ENCODE assay signal across 19 mouse cellular contexts in genomic region chr8:120883853-120884252, GRCm38 (mm10).
A peak's percentile ranks its signal among the peaks of the same experiment; 100 is the strongest.
DNase-seq lines count a peak whose midpoint lies in the region; ATAC-seq and TF ChIP-seq lines count a peak whose summit lies in the region.
"Had no signal": no experiment of that assay in that cellular context is flagged by ENCODE, and none has a peak within 500 bp of the region (broad histone marks: within the 10 kb centered on the region; RNA-seq: fewer than 3 reads in every experiment).

No protein-coding gene starts in this region.

- dilution Hi-C loops in CH12.LX (cut with MboI; ENCODE audit: extremely low pct_ligation_motif_present, extremely low pct_unique_long_range_greater_than_20kb, low sequenced_read_pairs), result no loop called here

- no peak overlapping the region for H3K27ac ChIP-seq in lung, embryonic 15.5 days
- no peak overlapping the region for H3K27ac ChIP-seq in CH12.LX (ENCODE audit: insufficient read depth, low read depth)
- peak overlapping the region; percentile 73 for H3K27ac ChIP-seq in intestine, embryonic 16.5 days (ENCODE audit: low read length)
- H3K27ac ChIP-seq: forebrain, embryonic 15.5 days; kidney, embryonic 15.5 days; midbrain, embryonic 12.5 days had no signal

- no peak for ATAC-seq in lung, embryonic 15.5 days (ENCODE audit: borderline replicate concordance, extremely low read depth, low FRiP score, low TSS enrichment)
- ATAC-seq in intestine, embryonic 16.5 days, result no peak
- no peak for ATAC-seq in megakaryocyte, adult 5-6 weeks (ENCODE audit: poor library complexity, severe bottlenecking)
- ATAC-seq: forebrain, embryonic 15.5 days; liver, postnatal 0 days had no signal

- H3K36me3 ChIP-seq in lung, embryonic 15.5 days, result no peaks in the 10 kb centered on the region
- no peaks in the 10 kb centered on the region for H3K36me3 ChIP-seq in CH12.LX (replicated peaks in 1 of 2; ENCODE audit: control insufficient read depth in 1 of 2, insufficient read depth in 1 of 2, low read length in 1 of 2)
- no peaks in the 10 kb centered on the region for H3K36me3 ChIP-seq in intestine, embryonic 16.5 days (ENCODE audit: control insufficient read depth, insufficient read depth, low read length)
- H3K36me3 ChIP-seq: forebrain, embryonic 15.5 days; heart, embryonic 10.5 days; kidney, embryonic 15.5 days; midbrain, embryonic 12.5 days had no signal

- TF ChIP-seq POLR2A in CH12.LX (IDR thresholded peaks at IDR 0.05; ENCODE audit: low read depth, low read length), result no peak

- in situ Hi-C loops in CH12.LX (cut with MboI; ENCODE audit: low pct_ligation_motif_present, low pct_unique_long_range_greater_than_20kb, low sequenced_read_pairs), result no loop called here

- 0 out of 2 replicates have a peak overlapping the region, but pooled peaks have one; percentile 5 for H3K9ac ChIP-seq in lung, embryonic 15.5 days
- H3K9ac ChIP-seq in CH12.LX (ENCODE audit: insufficient read depth, low read depth), result peak overlapping the region; percentile 21; the same call in 1 of the 2 replicates
- H3K9ac ChIP-seq in intestine, embryonic 16.5 days (ENCODE audit: low read depth, low read length), result peak overlapping the region; percentile 35
- H3K9ac ChIP-seq: forebrain, embryonic 15.5 days; kidney, embryonic 15.5 days; liver, postnatal 0 days; midbrain, embryonic 12.5 days had no signal

- peaks cover 88% of the 10 kb centered on the region for H3K27me3 ChIP-seq in lung, embryonic 15.5 days
- H3K27me3 ChIP-seq in CH12.LX (replicated peaks), result peaks cover 95% of the 10 kb centered on the region
- peaks cover 39% of the 10 kb centered on the region for H3K27me3 ChIP-seq in intestine, embryonic 16.5 days (replicated peaks; ENCODE audit: control insufficient read depth, insufficient read depth, low read length)

- peak; percentile 53 for DNase-seq in embryo, embryonic 11 days
- DNase-seq in embryo, embryonic 10 days (ENCODE audit: low spot score), result no peak
- DNase-seq in lung, postnatal 36 days, result no peak
- no peak for DNase-seq in CH12.LX (ENCODE audit: extremely low read depth)
- no peak for DNase-seq in adrenal gland, adult 18-20 months (ENCODE audit: low spot score in 2 of 2)
- DNase-seq: adrenal gland, adult 8-10 months; cerebellum, adult 11-12 months; cerebellum, postnatal 36 days; heart, postnatal 10 days; liver; liver, postnatal 0 days; right cerebral cortex, adult 18-20 months had no signal

- peak overlapping the region; percentile 40 for H3K4me2 ChIP-seq in lung, embryonic 15.5 days
- peak overlapping the region; percentile 82 for H3K4me2 ChIP-seq in CH12.LX (ENCODE audit: insufficient read depth, low read depth, poor library complexity, severe bottlenecking)
- peak overlapping the region; percentile 28 for H3K4me2 ChIP-seq in intestine, embryonic 16.5 days (ENCODE audit: low read depth, low read length)
- H3K4me2 ChIP-seq: forebrain, embryonic 15.5 days; kidney, embryonic 15.5 days had no signal

- H3K4me1 ChIP-seq in lung, embryonic 15.5 days, result peaks cover 12% of the 10 kb centered on the region
- peaks cover 2 to 9% of the 10 kb centered on the region in 2 experiments; a peak in 3 of 4 replicates for H3K4me1 ChIP-seq in CH12.LX (ENCODE audit: control insufficient read depth in 1 of 2, insufficient read depth in 2 of 2)
- H3K4me1 ChIP-seq in intestine, embryonic 16.5 days (ENCODE audit: control insufficient read depth, insufficient read depth, low read length), result peaks cover 16% of the 10 kb centered on the region; the same call in 1 of the 2 replicates

- no peaks in the 10 kb centered on the region for H3K79me2 ChIP-seq in CH12.LX (replicated peaks; ENCODE audit: control insufficient read depth, extremely low read depth, insufficient read depth, poor library complexity, severe bottlenecking)

- H3K4me3 ChIP-seq in lung, embryonic 15.5 days, result no peak overlapping the region
- H3K4me3 ChIP-seq in CH12.LX (replicated peaks in 1 of 3; ENCODE audit: low read depth in 2 of 3, low read length in 2 of 3, poor library complexity in 1 of 3), result no peak overlapping the region
- H3K4me3 ChIP-seq in intestine, embryonic 16.5 days (ENCODE audit: low read length), result peak overlapping the region; percentile 17
- H3K4me3 ChIP-seq: forebrain, embryonic 15.5 days; kidney, embryonic 15.5 days had no signal

- no peak for TF ChIP-seq RAD21 in CH12.LX (IDR thresholded peaks at IDR 0.05; ENCODE audit: low read depth, low read length)

- no peak for TF ChIP-seq EP300 in CH12.LX (IDR thresholded peaks at IDR 0.05; ENCODE audit: low read length)

- no peak for TF ChIP-seq CTCF in CH12.LX (conservative IDR thresholded peaks at IDR 0.05 in 1 of 2, IDR thresholded peaks at IDR 0.05 in 1 of 2; ENCODE audit: low read depth in 2 of 2, low read length in 2 of 2)

- WGBS in lung, embryonic 15.5 days, result 20% methylated on average over 15 of the region's 15 CpGs
- 13% methylated on average over 15 of the region's 15 CpGs for WGBS in intestine, embryonic 16.5 days

- H3K9me3 ChIP-seq in lung, embryonic 15.5 days, result no peaks in the 10 kb centered on the region
- no peaks in the 10 kb centered on the region for H3K9me3 ChIP-seq in CH12.LX (replicated peaks; ENCODE audit: low read length)
- no peaks in the 10 kb centered on the region for H3K9me3 ChIP-seq in intestine, embryonic 16.5 days (ENCODE audit: control insufficient read depth, low read length)
- H3K9me3 ChIP-seq: forebrain, embryonic 15.5 days; heart, embryonic 10.5 days; kidney, embryonic 15.5 days; midbrain, embryonic 12.5 days had no signal

TF ChIP-seq in CH12.LX, 34 proteins besides CTCF, POLR2A, EP300 and RAD21:
- TF ChIP-seq MYC (IDR thresholded peaks at IDR 0.05; ENCODE audit: low read depth, low read length), result 0 out of 2 replicates have a peak, but pooled peaks have one; percentile 2
- no peak for TF ChIP-seq MAFK (IDR thresholded peaks at IDR 0.05; ENCODE audit: insufficient replicate concordance, low read length)
- TF ChIP-seq POLR2AphosphoS2 (IDR thresholded peaks at IDR 0.05; ENCODE audit: low read depth, low read length), result no peak
- no peak for TF ChIP-seq HCFC1 (IDR thresholded peaks at IDR 0.05; ENCODE audit: low read depth, low read length)

Comparison
In these comparisons a context has a peak if more than half of its experiments do, and no peak if none do; other contexts are left out.
1. H3K4me2 ChIP-seq: peak in every context shown above with its lines; median percentile 82 in CH12.LX; 40 in lung, embryonic 15.5 days; 28 in intestine, embryonic 16.5 days.